Mouse (Mus musculus) 3T3-L1 (cell line): Measurements from ENCODE around the gene Fanci.

Experiments
- DNase-seq: peaks from one replicate; pipeline ENCODE4 v3.0.0-alpha.2; 2015; ENCODE audit warnings: low read depth, low spot score

Gene Fanci

DNA sequence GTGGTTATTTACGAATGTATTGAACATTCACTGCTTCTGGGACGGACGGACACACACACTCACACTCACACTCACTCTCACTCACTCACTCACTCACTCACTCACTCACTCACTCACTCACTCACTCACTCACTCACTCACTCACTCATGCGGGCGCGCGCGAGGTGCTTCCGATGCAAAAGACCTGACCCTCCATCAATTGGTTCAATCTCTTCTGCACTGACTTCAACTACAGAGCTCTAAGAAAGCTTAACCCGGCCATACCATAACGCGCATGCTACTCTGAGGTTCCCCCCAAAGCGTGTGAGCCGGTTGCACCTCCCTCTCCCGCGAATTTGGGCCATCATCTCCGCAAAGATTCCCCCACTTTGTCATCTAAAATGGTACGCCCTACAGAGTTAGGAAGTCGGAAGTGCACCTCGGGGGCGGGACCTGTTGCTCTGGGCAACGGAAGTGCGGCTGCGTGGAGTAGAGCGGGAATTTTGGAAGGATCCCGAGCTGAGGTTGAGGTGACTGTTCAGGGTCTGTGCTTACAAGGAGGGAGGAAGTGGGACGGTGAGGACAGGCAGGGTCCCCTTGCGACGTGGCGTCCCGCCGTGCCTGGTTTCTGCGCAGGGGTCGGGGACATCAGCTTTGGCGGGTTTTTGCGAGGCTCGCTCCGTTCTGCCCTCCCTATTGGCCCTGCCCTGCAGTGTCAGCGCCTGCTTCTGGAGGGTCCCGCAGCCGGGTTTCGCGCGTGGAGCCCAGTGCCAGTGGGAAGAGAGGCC is at the start of gene Fanci:
TSS of gene Fanci (plus strand) at position 47 of the 767 bp plus-strand sequence.
- DNase-seq, result peak; percentile 92

DNA sequence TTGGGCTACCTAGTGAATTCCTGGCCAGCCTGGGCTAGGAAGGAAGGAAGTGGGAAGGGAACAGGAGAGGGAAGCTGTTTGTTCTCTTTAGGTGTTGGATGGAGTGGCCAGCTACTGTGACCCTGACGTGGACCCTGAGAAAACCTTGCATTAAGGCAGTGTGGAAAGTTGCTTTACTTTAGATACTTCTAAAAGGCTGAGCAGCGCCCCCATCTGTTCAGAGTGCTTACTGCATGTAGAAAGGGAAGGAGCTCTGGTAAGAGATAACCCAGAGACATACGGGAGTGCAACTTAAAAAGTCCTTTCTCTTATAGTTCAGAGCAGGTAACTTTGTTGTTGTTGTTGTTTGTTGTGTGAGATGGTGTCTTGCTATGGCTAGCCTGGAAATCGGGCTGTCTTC is 45.8 kb upstream of the Fanci start:
- DNase-seq, result peak; percentile 72

DNA sequence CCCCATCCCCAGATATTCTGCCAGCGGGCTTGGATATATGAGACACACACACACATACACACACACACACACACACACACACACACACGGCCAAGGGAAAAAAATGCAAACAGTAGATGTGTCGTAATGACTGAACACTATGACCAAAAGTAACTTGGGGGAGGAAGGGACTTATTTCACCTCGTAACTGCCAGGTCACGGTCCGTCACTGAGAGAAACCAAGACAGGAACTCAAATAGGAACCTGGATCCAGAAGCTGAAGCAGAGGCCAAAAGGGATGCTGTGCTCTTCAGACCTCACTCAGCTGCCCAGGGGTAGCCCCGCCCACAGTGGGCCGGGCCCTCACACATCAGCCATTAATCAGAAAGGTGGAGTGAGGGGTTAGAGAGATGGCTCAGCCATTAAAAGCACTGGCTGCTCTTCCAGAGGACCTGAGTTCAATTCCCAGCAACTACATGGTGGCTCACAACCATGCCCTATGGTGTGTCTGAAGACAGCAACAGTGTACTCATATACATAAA is 45.1 kb upstream of the Fanci start:
- DNase-seq, result no peak

DNA sequence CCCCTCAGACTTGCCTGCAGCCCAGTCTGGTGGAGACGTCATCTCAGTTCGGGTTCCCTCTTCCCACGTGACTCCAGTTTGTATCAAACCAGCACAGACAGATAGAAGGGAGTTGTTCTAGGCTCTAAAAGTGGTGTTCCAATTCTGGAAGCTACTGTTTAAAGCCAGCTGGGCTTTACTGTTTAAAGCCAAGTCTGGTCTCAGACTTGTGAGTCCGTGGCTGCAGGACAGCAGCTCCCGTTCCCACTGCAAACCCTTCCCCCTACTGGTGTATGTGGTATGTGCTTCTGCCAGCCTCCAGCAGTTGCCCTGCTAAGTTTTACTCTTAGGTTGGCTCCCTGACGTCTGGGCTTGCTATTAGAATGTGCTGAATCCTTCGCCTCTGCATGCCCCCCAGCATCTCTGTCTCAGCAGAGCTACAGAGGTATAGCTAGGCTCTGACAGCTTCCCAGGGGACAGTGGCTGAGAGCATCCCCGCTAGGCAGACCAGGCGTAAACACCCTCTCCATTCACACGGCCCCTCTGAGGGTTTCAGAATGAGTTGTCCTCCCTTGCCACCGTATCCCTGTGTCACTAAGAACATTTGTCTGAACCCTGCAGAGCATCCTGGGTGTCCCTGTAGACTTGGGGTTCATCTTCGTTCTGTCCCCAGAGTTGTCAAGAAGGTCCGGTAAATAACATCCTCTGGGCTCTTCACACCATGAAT is 44.5 kb upstream of the Fanci start:
- no peak for DNase-seq

DNA sequence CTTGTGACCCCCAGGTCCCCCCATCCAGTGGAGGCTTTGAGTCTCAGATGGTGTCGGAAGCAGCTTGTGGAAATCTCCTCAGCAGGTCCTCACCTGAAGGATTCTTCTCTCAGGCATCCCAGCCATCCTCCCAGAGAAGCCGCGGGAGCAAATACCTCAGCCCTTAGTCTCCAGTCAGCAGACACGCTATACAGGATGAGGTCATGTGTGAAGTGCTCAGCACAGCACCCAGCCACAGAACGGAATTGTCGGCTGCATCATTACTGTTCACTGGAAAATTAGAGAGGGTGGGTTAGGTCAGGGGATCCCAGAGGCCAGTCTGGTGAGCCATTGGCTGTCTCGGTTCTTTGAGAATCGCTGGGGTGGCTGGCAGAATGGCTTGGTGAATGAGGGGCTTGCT is 42.9 kb upstream of the Fanci start:
- peak; percentile 56 for DNase-seq

DNA sequence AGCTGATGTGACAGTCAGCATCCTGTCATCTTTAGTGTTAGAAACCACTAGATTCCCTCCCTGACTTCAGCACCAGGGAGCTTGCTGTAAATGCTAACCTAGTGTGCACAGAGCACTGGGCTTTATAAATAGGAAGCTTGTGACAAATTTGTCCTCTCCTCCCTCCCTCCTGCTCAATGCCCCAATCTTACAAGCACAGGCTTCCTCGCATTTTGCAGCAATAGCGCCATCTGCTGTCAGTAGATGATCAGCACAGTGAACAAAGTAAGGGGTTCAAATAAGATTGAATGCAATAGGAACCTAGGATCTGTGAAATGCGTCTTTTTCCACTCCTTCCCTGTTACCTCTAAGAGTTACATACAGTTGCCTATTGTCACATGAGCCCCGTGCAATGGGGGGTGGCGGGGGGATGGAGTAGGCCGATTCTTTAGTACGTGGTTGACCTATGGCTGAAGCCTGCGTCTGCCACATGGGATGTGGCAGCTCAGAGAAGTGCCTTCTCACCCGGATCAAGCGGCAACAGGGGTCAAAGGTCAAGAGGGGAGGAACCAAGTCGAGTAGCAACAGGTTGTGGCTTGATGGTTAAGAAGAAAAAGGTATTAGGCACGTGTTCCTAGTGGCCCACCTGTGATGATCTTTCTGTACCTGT is 41.9 kb upstream of the Fanci start:
- DNase-seq, result peak; percentile 83

DNA sequence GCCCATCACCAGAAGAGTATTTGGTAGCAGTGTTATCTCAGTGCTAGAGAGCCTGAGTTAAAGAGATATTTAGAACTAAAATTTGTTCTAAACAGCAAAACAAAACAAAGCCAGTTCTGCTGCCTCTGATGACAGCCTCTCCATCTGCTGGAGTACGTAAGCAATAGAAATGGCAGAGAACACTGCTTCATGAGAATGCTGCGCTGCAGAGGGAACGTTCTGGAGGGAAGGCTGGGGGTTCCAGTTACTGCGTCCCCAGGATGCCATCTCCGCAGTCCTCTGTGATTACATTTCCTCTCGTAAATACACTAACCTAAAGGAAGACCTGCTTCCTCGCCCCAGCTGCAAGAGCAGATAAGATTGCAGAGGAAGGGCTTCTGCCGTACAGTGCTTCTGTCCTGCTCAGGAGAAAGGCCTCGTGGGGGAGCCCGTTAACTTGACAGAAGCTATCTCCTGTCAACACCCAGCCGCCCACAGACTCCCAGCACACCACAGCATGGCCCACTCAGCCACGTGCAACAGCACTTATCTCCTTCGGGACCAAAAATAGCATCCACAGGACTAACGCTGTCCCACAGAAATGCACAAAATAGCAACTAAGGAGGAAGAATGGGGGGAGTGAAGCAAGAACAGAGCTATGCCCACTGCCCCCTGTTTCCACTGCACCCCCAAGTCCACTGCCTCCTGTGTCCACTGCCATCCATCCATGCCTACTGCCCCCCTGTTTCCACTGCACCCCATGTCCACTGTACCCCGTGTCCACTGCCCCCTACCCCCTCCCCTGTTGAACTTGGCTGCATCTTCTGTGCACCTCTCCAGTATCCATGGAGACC is 33.2 kb upstream of the Fanci start:
- no peak for DNase-seq

DNA sequence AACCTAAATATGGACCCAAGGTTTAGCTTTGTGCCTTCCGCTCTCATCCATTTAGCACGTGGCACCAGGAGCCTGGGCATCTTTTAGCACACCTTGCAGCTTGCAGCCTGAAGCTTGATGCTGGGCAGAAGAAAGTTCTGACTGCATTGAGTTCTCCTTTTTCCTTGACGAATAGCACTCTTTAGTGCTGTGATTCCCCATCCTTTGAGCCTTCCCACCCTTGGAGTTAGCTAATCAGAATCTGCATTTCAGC is 32.6 kb upstream of the Fanci start:
- DNase-seq, result no peak

DNA sequence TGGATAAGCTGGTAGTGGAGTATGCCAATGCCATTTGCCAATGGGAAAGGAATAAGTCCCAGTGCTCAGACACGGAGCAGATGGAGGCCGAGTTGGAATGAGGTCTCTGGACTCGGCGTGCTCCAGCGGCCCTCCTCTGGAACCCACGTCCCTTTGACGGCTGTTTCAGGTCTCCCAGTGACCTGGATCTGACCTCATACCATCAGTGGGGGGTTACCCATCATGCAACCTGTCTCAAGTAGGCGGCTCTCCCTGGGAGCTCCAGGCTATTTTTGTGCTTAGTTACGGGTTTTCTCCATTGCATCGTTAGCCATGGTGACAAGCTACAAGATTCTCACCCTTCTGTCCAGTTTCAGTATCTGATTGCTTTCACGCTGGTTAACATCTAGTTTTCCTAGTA is 31.7 kb upstream of the Fanci start:
- no peak for DNase-seq

DNA sequence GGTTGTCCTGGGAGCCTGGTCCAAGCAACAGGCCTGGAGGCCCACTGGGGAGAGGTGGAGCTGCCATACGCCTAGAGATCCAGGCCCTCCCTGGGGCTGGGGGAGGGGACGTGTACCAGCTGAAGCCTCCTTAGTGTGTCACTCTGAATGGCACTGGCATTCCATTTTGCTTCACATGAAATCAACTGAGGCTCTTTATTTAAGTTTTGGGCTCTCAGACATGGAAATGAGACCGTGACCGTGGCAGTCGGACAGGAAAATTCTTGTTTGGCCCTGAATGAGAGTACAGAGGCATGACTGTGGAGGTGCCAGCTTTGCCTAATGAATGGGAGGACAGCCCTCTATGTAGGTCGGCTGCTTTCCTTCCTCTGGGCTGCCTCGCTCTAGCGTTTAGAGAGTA is 29.5 kb upstream of the Fanci start:
- no peak for DNase-seq

DNA sequence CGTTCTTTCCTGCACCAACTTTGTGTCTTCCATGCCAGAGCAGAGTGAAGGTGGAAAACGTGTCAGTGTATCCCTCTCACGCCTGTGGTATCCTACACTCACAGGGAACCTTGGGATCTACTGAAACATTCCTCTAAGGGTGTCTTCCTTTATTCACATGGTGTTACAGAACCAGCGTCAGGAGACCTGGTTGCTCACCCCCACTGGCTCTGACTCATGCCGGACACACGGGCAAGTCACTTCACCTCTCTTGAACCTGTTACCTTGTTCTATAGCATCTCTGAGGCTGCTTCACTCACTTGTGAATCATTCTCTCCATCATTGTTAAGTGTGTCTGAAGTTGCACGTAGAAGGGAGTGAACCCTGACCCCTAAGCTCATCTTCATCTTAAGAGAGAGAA is 28.9 kb upstream of the Fanci start:
- DNase-seq, result no peak

DNA sequence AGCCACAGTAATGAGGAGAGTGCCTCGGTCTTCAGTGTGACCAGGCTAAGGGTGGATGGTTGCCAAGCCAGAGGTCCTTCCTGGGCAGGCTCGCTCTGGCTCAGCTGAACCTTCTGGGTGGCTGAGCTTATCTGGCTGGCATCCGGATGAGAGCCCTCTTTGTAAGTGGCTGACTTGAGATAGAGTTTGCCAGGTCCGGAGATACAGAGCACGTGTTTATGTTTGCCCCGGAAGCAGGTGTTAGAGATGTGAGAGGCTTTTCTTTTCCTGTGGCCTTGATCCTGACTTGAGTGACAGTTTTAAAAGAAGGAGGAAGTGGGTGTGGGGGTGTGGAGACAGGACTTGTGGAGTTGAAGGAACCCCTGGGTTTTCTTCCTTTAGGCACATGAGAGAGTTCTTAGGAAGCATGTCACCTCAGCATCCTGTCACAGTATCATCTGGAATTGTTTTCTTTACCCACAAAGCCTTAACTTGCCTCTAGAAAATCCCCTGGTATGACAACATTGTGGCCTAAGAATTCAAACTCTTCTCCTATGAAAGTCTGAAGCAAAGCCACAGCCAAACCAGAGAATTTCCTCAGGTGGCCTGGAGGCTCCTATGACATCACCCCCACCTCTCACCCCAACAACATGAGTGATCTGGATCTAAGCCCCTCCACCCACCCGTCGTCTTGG is 28.2 kb upstream of the Fanci start:
- no peak for DNase-seq

DNA sequence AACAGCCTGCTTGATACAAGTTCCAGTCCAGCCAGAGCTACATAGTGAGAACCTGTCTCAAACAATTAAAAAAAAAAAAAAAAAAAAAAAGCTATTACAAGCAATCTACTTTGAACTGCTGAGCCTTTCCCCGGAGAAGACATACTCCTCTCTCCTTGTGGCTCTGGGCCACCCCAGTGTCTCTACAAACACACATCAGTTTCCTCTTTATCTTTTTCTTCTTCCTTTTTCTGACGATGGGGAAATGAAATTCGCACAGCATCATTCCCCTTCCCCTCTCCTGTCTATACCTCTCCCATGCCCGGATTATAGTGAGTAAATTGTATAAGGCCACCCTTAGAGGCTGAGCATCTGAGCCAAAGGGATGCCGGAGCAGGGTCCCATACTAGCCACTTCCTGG is 23.1 kb upstream of the Fanci start:
- DNase-seq, result no peak

DNA sequence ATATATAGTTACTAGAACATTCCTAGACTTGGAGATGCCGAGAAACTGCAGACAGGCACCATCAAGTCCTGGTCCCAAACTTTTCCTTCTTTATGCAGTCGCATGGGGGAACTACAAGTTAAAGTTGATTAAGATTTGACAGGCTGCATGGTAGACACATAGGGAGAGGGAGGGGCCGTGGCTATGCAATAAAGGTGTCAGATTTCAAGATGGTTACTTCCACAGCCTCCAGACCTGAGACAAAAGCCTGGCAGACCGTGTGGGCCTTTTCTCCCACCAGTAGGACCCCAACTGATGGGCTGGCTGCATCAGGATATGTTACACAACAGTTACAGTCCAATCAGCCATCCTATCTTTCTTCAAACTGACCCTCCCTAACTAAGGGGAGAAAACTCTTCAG is 22.3 kb upstream of the Fanci start:
- no peak for DNase-seq

DNA sequence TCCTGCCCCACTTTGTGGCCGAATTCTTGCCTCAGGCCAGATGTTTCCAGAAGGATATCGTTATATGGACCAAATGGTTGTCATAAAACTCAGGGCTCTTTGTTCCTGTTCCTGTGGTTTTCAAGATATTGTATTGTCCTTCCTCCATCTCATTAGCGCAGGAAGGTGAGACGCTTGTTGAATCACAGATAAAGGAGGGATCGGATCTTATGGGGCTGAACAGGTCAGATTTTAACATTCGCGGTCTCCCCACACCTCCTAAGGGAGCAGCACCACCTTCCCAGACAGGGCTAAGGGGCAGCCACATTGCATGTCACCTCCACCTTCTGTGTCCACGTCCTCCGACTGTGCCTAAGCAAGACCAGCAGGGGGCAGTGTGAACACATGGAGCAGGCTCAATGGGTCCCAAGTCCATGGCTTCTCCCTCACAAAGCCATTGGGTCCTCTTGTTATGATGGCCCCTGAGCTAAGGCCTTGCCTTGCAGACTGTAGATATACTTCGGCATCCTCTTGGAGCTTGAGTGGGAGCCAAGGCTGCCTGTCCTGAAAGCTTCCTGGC is 20.3 kb upstream of the Fanci start:
- peak; percentile 78 for DNase-seq

DNA sequence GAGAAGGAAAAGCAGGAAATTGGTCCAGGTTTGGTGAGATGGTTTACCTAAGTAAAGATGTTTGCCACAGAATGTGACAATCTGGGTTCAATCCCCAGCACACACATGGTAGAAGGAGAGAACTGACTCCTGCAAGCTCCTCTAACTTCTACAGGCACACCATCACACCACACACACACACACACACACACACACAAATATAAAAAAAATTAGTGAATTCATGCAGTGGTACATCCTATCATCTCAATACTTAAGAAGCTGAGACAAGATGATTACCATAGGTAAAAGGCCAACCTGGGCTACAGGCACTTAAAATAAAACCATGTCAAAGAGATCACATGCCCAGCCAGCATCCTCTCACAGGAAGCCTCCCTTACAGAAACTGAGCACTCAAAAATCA is 17.7 kb upstream of the Fanci start:
- DNase-seq, result no peak

DNA sequence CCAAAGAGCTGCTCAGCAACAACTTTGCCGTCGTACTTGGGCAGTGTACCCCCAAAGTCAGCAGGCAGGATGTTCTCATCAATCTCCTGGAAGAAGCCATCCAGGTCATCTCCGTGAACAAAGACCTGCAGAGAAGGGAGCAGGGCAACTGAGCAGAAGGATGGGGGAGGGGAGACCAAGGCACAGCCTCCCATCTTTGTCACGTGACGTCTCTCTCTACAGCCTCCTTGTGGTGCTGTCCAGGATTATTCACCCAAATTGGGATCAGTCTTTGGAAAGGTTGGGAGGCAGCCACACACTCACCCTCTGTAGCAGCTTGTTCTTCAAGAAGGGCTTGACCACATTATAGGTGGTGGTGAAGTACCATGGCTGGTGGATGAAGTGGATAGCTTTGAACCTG is 16.1 kb upstream of the Fanci start:
- DNase-seq, result no peak

DNA sequence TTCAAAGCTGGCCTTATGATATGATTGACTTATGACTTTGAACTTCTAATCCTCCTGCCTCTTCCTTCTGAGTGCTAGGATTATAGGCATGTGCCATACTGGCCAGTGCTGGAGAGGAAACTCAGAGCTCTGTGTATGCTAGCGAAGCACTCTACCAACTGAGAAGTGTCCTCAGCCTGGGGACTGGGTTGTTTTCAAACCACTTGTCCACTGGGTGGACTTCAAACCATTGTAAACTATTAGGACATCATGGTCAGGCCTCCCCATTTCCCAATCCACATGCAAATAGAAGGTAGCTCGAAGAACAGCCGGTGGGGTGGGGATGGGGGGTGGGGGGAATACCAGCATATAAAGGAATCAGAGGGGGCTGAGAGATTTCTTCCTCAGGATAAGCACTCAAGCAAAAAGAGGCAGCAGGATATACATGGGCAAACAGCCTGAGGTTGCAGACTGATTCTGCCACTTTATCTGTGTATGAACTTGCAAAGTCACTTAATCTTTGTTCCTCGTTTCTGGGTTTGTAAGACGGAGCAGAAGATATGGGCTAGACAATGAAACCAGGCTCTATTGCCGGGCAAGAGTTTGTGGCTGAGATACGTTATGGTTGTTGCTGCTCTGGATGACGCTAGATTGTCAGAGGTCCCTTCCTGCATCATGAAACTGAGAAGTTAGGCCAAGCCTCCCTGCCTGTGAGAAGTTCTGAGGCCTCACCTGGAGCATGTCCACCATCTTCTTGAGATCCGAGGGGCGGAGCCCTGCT is 15.0 kb upstream of the Fanci start:
- no peak for DNase-seq

DNA sequence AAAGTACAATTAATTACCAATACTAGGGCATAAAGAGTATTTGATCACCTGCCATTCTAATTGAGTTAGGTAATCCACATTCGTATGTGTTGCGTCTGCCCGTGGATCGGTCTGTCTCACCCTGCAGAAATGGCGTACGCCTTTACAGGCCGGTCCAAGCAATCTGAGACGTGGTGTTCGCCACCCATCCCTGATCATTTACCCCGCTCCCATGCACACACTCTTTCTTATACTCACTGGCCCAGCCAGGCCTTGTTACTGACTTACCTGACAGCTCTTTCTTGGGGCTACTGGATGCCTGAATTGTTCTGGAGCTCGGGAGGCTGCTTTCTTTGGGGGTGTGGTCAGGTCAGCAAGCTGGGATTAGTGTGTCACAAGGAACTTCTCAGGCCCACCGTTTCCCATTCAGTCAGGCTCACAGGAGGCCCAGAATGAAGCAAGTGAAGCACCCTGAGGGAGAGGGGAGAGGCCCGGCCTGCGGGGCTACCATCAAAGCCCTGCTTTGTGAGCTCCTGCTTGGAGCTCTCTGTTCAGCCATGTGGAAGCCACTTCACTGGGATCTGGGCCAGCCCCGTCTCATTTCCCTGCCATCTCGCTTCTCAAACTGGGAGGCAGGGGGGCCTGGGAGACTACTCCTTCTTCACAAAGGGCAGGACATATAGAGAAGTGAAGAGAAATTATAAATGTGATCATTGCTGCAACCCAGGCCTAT is 5.2 kb upstream of the Fanci start, which contains the start of gene Rlbp1:
TSS of gene Rlbp1 (minus strand) at position 627 of the 712 bp plus-strand sequence.
- DNase-seq, result no peak

DNA sequence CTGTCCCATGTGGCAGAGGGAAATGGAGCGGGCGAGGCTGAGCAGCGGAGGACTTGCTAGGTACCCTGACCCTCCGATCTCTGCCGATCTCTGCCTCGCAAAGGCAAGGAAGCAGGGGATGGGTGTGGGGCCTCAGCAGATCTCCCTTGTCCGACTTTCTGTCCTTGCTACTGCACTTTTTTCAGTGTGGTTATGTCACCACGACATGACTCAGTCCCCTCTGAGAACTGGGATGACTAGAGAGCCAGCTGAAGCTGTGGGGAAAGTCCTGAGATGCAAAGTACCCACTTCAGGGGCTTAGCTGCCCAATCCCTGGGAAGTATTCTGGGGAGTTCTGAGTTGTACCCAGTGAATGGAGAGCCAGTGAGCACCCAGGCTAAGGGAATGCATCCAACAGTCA is 4.6 kb upstream of the Fanci start:
- peak; percentile 5 for DNase-seq
